Mouse (Mus musculus) heart, embryonic 16.5 days (tissue): ENCODE results near the gene Ildr1. TPM values are rescaled to one million over a fixed set of nuclear protein-coding genes. Genes with fewer than 3 reads are reported as not detected.

Experiments
- ATAC-seq: fragments of 200-750 bp; cut with Nextera tagmentation; replicated peaks from 2 replicates; pipeline ENCODE4 v1.8.0; 2017; ENCODE audit warnings: moderate number of reproducible peaks; ENCODE audit not compliant: insufficient read depth, low FRiP score; ENCODE audit errors: extremely low read depth
- H3K27ac ChIP-seq: fragments of 300-500 bp; sonication (generic); 2 replicates; pipeline ENCODE4 v1.5.1; 2014; ENCODE audit warnings: mild to moderate bottlenecking, low read length, control low read depth, moderate library complexity
- H3K27me3 ChIP-seq: fragments of 300-500 bp; sonication (generic); 2 replicates; pipeline ENCODE4 v1.6.1; 2014; ENCODE audit warnings: low read length, mixed read lengths; ENCODE audit not compliant: control insufficient read depth, insufficient read depth
- H3K36me3 ChIP-seq: fragments of 300-500 bp; sonication (generic); 2 replicates; pipeline ENCODE4 v1.6.1; 2014; ENCODE audit not compliant: control insufficient read depth, insufficient read depth
- H3K4me1 ChIP-seq: fragments of 300-500 bp; sonication (generic); 2 replicates; pipeline ENCODE4 v1.6.1; 2014; ENCODE audit warnings: low read length, mixed read lengths; ENCODE audit not compliant: control insufficient read depth, insufficient read depth
- H3K4me2 ChIP-seq: fragments of 300-500 bp; sonication (generic); 2 replicates; pipeline ENCODE4 v1.6.1; 2014; ENCODE audit warnings: low read depth, mild to moderate bottlenecking, control low read depth, low read length
- H3K4me3 ChIP-seq: fragments of 300-500 bp; sonication (generic); 2 replicates; pipeline ENCODE4 v1.5.1; 2014; ENCODE audit warnings: mild to moderate bottlenecking, control low read depth, low read length
- H3K9ac ChIP-seq: fragments of 300-500 bp; sonication (generic); 2 replicates; pipeline ENCODE4 v1.6.1; 2014; ENCODE audit warnings: low read length, control low read depth
- H3K9me3 ChIP-seq: fragments of 300-500 bp; sonication (generic); replicated peaks from 2 replicates; pipeline ENCODE4 v1.6.1; 2016; ENCODE audit warnings: low read length; ENCODE audit not compliant: control insufficient read depth
- WGBS: fragments of 180-500 bp; shearing (Covaris S2); extraction: QIAGEN DNeasy Blood & Tissue Kit; methylation state at CpG from one replicate; pipeline ENCODE4 v1.1.7; 2014; 5-methylcytosine and 5-hydroxymethylcytosine counted together
- polyA plus RNA-seq: library from polyadenylated mRNA; unstranded; fragments of >200 nt; fragmentation: Nextera tagmentation; extraction: Ambion mirVana; gene quantifications from 2 replicates; pipeline ENCODE4 v1.2.1, GENCODE M21; 2015

The Ildr1 gene
- polyA plus RNA-seq, 1 experiment from 2014 or later = 0.50 TPM

DNA sequence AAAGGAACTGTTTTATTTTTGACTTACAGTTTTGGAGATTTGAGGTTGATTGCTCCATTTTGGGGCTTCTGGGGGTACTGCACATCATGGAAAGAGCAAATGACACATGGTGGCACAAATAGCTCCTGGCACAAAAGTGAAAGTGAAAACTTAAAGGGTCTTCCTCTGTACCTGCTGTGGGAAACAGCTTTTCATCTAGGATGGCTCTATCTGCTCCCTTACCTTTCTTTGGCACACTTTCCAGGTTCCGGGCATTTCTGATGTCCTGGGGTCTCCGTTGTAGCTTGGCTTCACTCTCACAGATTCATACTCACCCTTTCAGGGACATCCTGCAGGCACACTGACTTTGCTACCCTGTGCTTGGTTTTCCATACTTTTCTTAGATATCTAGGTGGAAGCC, 5.7 kb upstream of the Ildr1 start:
- 92% methylated on average over 2 of the region's 2 CpGs for WGBS
- Histone ChIP-seq H3K27ac (no peak overlapping the region), H3K4me2 (no peak overlapping the region), H3K36me3 (no peaks in the 10 kb centered on the region), H3K9me3 (no peaks in the 10 kb centered on the region), H3K4me1 (no peaks in the 10 kb centered on the region), H3K27me3 (peaks cover 5% of the 10 kb centered on the region; the same call in 1 of the 2 replicates), H3K4me3 (no peak overlapping the region), H3K9ac (no peak overlapping the region)
- no peak for ATAC-seq

DNA sequence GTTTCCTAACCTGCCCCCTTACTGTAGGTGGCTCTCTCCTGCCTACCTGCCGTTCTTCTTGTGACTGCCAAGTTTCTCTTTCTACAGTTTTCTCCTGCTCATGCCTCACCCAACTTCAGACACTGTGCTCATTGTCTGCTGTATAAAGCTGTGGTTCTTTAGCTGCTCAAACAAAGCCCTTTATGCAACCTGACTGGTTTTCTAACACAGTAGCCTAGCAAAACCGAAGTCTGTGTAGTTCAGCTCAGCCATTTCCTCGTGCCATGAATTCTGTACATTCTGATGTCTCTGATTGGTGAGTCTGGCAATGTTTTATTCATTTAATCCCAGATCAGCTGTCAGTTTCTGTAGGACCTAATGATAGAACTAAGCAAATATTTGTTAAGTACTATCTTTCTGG, 2.3 kb upstream of the Ildr1 start:
- WGBS = 66% methylated on average over 3 of the region's 3 CpGs

DNA sequence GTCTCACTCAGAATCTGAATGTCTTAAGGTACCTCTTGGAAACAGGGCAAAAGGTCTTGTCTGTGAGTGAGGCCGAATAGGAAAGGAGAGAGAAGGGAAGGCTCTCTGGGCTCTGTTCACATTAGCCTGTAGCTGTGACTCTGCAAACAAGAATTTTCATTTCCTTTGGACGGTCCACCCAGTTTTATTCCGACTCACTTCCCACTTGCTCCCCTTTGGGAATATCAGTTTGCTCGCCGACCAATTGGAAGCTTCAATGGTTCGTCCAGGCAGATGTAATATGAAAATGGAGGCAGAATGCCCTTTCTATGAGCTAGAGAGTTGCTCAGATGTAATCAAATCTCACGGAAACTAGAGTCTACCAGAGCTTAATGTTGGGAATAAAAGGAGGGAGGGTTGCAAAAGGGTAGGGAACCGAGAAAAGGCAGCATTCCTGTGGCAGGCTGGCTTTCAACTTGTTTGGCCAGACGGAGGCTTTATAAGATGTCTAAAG, 1.1 kb downstream of the Ildr1 start:
- 65% methylated on average over 9 of the region's 9 CpGs for WGBS
- Histone ChIP-seq H3K27ac (no peak overlapping the region), H3K4me2 (no peak overlapping the region), H3K9ac (no peak overlapping the region), H3K4me1 (no peaks in the 10 kb centered on the region), H3K4me3 (peak overlapping the region; percentile 55; the same call in 1 of the 2 replicates), H3K9me3 (no peaks in the 10 kb centered on the region; the same call in 1 of the 2 replicates), H3K27me3 (peaks cover 23% of the 10 kb centered on the region), H3K36me3 (no peaks in the 10 kb centered on the region)
- ATAC-seq = no peak

More for the DNA sequence above, 2.3 kb upstream of the Ildr1 start:
- Histone ChIP-seq H3K4me3 (no peak overlapping the region), H3K27me3 (peaks cover 23% of the 10 kb centered on the region), H3K4me1 (no peaks in the 10 kb centered on the region), H3K36me3 (no peaks in the 10 kb centered on the region), H3K4me2 (no peak overlapping the region), H3K27ac (no peak overlapping the region), H3K9me3 (no peaks in the 10 kb centered on the region), H3K9ac (no peak overlapping the region)
- ATAC-seq = no peak

DNA sequence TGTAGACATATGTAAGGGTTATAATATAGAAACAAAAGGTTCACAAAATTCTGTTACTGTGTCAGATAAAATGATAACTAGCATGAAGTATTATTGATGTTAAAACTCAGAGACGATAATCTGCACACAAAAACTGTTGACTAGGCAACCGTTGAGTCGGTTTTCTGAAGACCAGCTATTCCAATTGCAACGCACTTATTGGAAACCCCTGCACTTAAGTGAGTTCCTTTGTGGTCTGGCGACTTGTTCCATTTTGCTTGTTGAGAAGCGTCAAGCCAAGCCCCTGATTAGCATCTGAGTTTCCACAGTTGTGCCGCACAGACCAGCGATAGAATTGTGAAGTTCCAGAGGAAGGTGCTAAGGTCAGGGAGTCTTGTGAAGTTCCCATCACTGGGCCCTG, 3.6 kb downstream of the Ildr1 start:
- Histone ChIP-seq H3K36me3 (no peaks in the 10 kb centered on the region), H3K4me2 (no peak overlapping the region), H3K27ac (no peak overlapping the region), H3K9ac (no peak overlapping the region), H3K4me3 (no peak overlapping the region), H3K27me3 (peaks cover 22% of the 10 kb centered on the region), H3K4me1 (no peaks in the 10 kb centered on the region), H3K9me3 (no peaks in the 10 kb centered on the region; the same call in 1 of the 2 replicates)
- ATAC-seq = no peak
- 73% methylated on average over 8 of the region's 8 CpGs for WGBS

DNA sequence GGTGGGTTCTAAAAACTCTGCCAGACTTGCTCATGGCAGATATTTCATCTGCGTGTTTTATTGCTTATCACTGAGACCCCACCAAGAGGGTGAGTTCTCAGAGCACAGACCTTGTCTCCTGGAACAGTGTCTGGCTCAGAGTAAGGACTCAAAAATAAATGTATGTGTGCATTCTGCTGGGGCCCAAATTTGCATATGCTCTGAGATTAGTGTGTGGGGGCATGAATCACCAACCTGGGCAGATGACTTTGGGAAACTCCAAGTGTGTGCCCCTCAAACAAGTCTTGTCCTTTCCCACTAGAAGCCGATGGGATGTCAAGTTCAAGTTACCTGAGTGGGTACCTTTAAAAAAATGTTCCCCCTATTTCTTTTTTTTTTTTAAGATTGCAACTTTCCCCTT, 6.7 kb downstream of the Ildr1 start:
- ATAC-seq = no peak
- Histone ChIP-seq H3K4me2 (no peak overlapping the region), H3K36me3 (no peaks in the 10 kb centered on the region), H3K4me3 (no peak overlapping the region), H3K9me3 (no peaks in the 10 kb centered on the region; the same call in 1 of the 2 replicates), H3K27me3 (peaks cover under 1% of the 10 kb centered on the region), H3K4me1 (no peaks in the 10 kb centered on the region), H3K9ac (no peak overlapping the region), H3K27ac (no peak overlapping the region)
- 89% methylated on average over 2 of the region's 2 CpGs for WGBS

DNA sequence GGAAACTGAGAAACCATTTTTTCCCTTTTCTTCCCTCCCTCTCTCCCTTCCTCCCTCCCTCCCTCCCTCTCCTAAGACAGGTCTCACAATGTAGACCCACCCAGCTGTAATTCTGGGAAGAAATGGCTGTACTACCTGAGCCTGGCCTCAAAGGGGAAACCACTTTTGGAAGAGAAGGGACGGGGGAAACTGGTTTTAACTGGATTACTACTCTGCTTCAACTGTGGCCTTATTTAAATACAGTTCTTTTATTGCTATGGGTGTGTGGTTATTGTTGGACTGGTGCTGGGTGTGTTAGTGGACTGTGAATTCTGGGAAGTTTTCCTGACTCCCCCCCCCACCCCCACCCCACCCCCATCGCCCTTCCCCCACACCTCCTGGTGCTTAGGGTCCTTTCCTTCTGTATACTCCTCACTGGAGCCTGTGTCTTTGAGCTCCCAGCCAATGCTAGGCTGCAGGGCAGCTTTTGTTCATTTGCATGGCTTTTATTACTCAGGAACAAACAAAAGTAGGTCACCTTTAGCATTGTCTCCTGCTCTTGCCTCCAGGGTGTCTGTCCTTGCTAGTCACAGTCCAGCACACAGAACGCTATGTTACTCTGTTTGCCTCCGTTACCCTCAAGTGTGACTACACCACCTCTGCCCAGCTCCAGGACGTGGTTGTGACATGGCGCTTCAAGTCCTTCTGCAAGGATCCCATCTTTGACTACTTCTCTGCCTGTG, 14.1 kb downstream of the Ildr1 start:
- H3K9ac ChIP-seq = no peak overlapping the region
- H3K4me1 ChIP-seq = no peaks in the 10 kb centered on the region
- WGBS = 69% methylated on average over 6 of the region's 6 CpGs
- no peaks in the 10 kb centered on the region for H3K27me3 ChIP-seq
- H3K36me3 ChIP-seq = no peaks in the 10 kb centered on the region
- no peak overlapping the region for H3K4me2 ChIP-seq
- no peak for ATAC-seq
- no peak overlapping the region for H3K27ac ChIP-seq
- no peaks in the 10 kb centered on the region for H3K9me3 ChIP-seq
- no peak overlapping the region for H3K4me3 ChIP-seq

DNA sequence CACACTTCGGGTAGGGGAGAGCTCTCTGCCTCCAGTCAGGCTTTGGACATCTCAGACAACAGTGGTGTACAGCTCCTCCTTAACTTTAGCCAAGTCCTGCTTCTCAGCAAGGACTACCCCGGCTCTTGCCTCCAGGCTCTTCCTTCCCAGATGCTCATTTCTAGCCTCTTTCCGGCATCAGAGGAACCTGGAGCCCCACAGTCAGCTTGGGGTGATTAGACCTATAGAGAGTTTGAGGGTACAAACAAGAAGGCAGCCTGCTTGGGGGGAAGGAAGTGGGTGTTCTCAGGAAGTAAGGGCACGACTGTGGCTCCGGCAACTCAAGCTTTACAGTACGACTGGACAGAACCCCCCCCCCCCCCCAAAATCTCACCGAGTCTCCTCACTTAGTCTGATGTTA, 15.0 kb downstream of the Ildr1 start:
- no peaks in the 10 kb centered on the region for H3K27me3 ChIP-seq
- WGBS = 61% methylated on average over 7 of the region's 7 CpGs
- H3K36me3 ChIP-seq = no peaks in the 10 kb centered on the region
- H3K4me2 ChIP-seq = no peak overlapping the region
- H3K9me3 ChIP-seq = no peaks in the 10 kb centered on the region
- ATAC-seq = no peak
- H3K4me3 ChIP-seq = no peak overlapping the region
- H3K9ac ChIP-seq = no peak overlapping the region
- H3K4me1 ChIP-seq = no peaks in the 10 kb centered on the region
- H3K27ac ChIP-seq = no peak overlapping the region

DNA sequence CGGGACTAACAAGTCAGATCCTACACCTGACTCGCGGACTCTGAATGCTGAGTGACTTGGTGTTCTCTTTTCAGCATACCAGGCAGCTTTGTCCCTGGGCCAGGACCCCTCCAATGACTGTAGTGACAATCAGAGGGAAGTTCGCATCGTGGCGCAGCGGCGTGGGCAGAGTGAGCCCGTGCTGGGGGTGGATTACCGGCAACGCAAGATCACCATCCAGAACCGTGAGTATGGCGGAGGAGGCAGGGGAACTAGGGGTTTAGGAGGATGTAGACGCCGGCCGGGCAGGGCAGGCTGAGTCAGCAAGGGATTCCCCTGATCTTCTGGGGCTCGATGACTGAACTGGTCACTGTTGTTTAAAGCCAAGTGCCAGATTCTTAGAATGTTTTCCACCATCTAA, 15.6 kb downstream of the Ildr1 start:
- Histone ChIP-seq H3K9ac (no peak overlapping the region), H3K27ac (no peak overlapping the region), H3K36me3 (no peaks in the 10 kb centered on the region), H3K9me3 (no peaks in the 10 kb centered on the region), H3K4me3 (no peak overlapping the region), H3K4me2 (no peak overlapping the region), H3K27me3 (no peaks in the 10 kb centered on the region), H3K4me1 (no peaks in the 10 kb centered on the region)
- WGBS = 88% methylated on average over 17 of the region's 17 CpGs
- no peak for ATAC-seq

DNA sequence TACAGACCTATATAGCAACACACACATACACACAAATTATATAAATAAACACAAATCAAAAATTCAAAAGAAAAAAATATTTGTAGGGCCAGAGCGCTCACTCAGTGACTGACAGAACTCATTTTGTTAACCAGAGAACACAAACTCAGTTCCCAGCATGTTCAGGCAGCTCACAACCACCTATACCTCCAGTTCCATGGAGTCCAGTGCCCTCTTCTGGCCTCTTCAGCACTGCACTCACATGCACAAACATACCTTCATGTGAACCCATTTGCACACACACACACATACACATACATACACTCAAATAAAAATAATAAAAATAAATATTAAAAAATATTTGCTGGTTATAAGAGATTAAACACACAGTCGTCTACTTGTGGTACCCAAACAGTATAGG, 17.0 kb downstream of the Ildr1 start:
- H3K9ac ChIP-seq = no peak overlapping the region
- no peaks in the 10 kb centered on the region for H3K36me3 ChIP-seq
- H3K27ac ChIP-seq = no peak overlapping the region
- H3K27me3 ChIP-seq = no peaks in the 10 kb centered on the region
- 90% methylated on average over 2 of the region's 2 CpGs for WGBS
- no peaks in the 10 kb centered on the region for H3K9me3 ChIP-seq
- H3K4me3 ChIP-seq = no peak overlapping the region
- no peak overlapping the region for H3K4me2 ChIP-seq
- H3K4me1 ChIP-seq = no peaks in the 10 kb centered on the region
- ATAC-seq = no peak
